Mouse (Mus musculus): ENCODE data around the gene Oprd1.

DNA sequence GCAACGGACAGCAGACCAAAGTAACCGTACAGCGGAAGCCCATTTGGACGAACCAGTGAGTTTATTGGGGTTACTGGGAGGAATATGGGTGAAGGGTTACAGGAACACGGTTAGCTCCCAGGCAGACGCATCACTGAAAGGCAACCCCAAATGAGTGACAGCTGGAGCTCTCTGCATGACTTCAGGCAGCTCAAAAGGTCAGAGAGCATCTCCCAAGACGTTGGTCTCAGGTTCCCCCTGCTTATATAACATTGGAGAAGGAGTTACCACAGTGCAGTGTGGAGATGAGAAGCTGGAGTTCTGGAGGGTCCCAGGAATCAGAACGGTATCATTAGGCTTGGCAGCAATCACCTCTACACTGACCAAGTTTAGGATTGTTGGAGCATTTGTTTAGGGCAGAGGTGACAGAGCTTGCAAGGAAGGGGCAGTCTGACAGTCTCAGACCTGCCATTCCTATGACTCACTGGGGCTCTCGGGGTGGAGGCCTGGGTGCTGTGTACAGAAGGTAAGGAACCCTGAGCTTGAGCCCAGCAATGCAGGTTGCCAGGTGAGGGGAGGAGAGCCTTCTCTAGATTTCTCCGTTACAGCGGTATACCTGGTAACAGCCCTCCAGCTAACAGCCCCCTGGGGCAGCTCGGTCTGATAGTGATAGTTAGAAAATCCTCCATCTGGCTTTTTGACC lies 12.8 kb upstream of the Oprd1 start:
- TF ChIP-seq CTCF (conservative IDR thresholded peaks at IDR 0.05; ENCODE audit: insufficient read depth, insufficient read length, low read depth, low read length) (no peak), POLR2A (IDR thresholded peaks at IDR 0.05; ENCODE audit: low read depth, low read length) (no peak)

All from kidney, adult 2 months (tissue).